Mouse (Mus musculus) forebrain, embryonic 15.5 days (tissue): ENCODE measurements at regions not wholly inside any gene's neighbourhood (a gene's known extent, or its start where the extent isn't known, plus 50 kb on each side); places are given as distances from the start of the nearest gene placed in this dataset.
A peak's percentile ranks its signal among the peaks of the same experiment; 100 is the strongest.

ENCODE experiments used
- ATAC-seq: fragments of 200-750 bp; cut with Nextera tagmentation; replicated peaks from 2 replicates; pipeline ENCODE4 v1.8.0; 2017; ENCODE audit warnings: mild to moderate bottlenecking, moderate TSS enrichment, moderate library complexity
- H3K27ac ChIP-seq: fragments of 300-500 bp; sonication (generic); replicated peaks from 2 replicates; pipeline ENCODE4 v1.5.1; 2015; ENCODE audit warnings: mild to moderate bottlenecking, inconsistent platforms
- H3K27me3 ChIP-seq: fragments of 300-500 bp; sonication (generic); 2 replicates; pipeline ENCODE4 v1.6.1; 2015; ENCODE audit warnings: inconsistent platforms
- H3K36me3 ChIP-seq: fragments of 300-500 bp; sonication (generic); 2 replicates; pipeline ENCODE4 v1.6.1; 2015; ENCODE audit warnings: mild to moderate bottlenecking, inconsistent platforms
- H3K4me1 ChIP-seq: fragments of 300-500 bp; sonication (generic); 2 replicates; pipeline ENCODE4 v1.6.1; 2015; ENCODE audit warnings: inconsistent platforms
- H3K4me2 ChIP-seq: fragments of 300-500 bp; sonication (generic); replicated peaks from 2 replicates; pipeline ENCODE4 v1.6.1; 2015; ENCODE audit warnings: mild to moderate bottlenecking, inconsistent platforms
- H3K4me3 ChIP-seq: fragments of 300-500 bp; sonication (generic); 2 replicates; pipeline ENCODE4 v1.5.1; 2015; ENCODE audit warnings: mild to moderate bottlenecking, inconsistent platforms
- H3K9ac ChIP-seq: fragments of 300-500 bp; sonication (generic); replicated peaks from 2 replicates; pipeline ENCODE4 v1.6.1; 2015; ENCODE audit warnings: mild to moderate bottlenecking, inconsistent platforms
- H3K9me3 ChIP-seq: fragments of 300-500 bp; sonication (generic); 2 replicates; pipeline ENCODE4 v1.6.1; 2016; ENCODE audit warnings: inconsistent platforms
- WGBS: fragments of 180-500 bp; shearing (Covaris S2); methylation state at CpG from one replicate; pipeline ENCODE4 v1.1.7; 2015; ENCODE audit warnings: mixed read lengths; 5-methylcytosine and 5-hydroxymethylcytosine counted together

DNA sequence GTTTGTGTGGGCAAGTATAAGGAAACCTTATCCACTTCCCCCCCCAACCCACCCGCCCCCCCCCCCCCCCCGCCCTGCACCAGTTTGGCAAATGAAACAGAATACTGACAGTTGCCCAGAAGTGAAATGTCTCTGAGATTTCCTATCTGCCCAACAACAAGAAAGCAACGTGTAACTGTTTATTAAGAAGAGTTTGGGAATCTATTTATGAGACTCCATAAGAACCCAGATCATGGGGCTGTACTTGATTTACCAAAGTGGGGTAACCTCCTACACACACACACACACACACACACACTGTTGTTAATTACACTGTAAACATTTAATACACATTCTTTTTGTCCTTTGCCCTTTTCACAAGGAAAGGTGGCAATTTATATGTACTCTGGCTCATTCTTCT, 165.6 kb upstream of the Tmem161b start:
- H3K4me2 ChIP-seq: peak overlapping the region; percentile 30
- no peak for ATAC-seq
- WGBS: 12% methylated on average over 3 of the region's 3 CpGs

DNA sequence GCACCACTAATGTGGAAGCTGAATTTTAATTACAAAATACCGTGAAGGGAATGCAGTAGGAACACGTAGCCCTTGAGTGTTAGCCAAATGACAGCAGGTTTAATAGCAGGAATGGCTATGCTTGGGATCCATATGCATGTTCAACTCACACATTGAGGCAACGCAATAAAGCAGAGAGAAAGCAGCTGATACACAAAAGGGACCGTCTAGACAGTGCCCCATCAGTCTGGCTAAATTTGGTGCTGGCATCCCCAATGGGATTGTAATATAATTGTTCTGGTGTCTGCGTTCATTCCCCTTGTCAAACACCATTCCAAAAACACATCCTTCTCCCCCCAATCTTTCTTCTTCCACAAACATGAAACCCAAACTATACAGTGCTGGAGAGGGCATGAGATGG, 165.1 kb upstream of the Tmem161b start:
- Histone ChIP-seq H3K9ac (peak overlapping the region; percentile 35), H3K9me3 (no peaks in the 10 kb centered on the region), H3K4me3 (no peak overlapping the region; the same call in 1 of the 2 replicates), H3K36me3 (no peaks in the 10 kb centered on the region), H3K4me2 (peak overlapping the region; percentile 30), H3K27ac (peak overlapping the region; percentile 96), H3K27me3 (no peaks in the 10 kb centered on the region), H3K4me1 (peaks cover 55% of the 10 kb centered on the region)
- 6% methylated on average over 5 of the region's 5 CpGs for WGBS
- peak; percentile 71 for ATAC-seq

More for the DNA sequence above, 165.6 kb upstream of the Tmem161b start:
- no peaks in the 10 kb centered on the region for H3K36me3 ChIP-seq
- peak overlapping the region; percentile 35 for H3K9ac ChIP-seq
- H3K4me1 ChIP-seq: peaks cover 50% of the 10 kb centered on the region
- peak overlapping the region; percentile 96 for H3K27ac ChIP-seq
- H3K27me3 ChIP-seq: no peaks in the 10 kb centered on the region
- no peaks in the 10 kb centered on the region for H3K9me3 ChIP-seq
- H3K4me3 ChIP-seq: no peak overlapping the region

DNA sequence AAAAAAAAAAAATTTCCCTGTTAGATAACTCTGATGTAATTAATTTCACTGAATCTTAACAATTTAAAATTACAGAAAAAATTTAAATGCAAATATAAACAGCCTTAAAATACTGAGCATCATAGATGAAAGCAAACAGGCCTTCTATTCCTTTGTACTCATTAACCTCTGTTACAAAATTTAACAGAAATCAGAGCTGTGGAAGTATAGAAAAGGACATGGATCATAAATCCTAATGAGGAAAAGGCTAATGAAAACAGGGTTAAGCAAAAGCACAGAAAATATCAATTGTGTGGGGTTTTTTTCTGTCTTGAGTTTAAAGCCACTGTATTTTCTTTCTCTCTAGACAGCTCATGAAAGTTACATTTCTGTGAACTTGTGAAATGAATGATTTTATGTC, 164.6 kb upstream of the Tmem161b start:
- H3K27ac ChIP-seq: peak overlapping the region; percentile 96
- H3K4me1 ChIP-seq: peaks cover 58% of the 10 kb centered on the region
- H3K27me3 ChIP-seq: no peaks in the 10 kb centered on the region
- H3K4me3 ChIP-seq: no peak overlapping the region
- H3K9me3 ChIP-seq: no peaks in the 10 kb centered on the region
- peak overlapping the region; percentile 35 for H3K9ac ChIP-seq
- peak overlapping the region; percentile 30 for H3K4me2 ChIP-seq
- no peak for ATAC-seq
- H3K36me3 ChIP-seq: no peaks in the 10 kb centered on the region

DNA sequence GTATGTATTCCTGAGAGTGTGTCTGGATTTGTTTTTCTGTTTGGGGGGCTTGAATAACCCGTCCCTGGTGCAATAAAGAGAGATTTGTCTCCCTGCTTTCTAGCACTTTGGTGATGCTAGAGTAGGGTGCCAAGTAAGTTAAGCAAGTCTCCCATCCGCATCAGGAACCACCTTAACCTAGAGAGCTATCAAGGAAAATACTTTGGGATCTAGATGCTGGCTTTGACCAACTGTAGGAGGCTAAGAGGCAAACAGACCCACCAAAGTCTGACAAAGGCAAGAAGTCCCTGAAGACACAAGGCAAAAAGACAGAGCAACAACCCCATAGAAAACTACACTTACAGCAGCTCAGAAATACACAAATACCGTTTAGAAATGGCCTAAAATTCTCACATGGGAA, 163.8 kb upstream of the Tmem161b start:
- Histone ChIP-seq H3K4me3 (peak overlapping the region; percentile 18), H3K9ac (peak overlapping the region; percentile 61), H3K4me1 (peaks cover 59% of the 10 kb centered on the region), H3K36me3 (no peaks in the 10 kb centered on the region), H3K4me2 (peak overlapping the region; percentile 61), H3K27ac (peak overlapping the region; percentile 99), H3K27me3 (no peaks in the 10 kb centered on the region), H3K9me3 (no peaks in the 10 kb centered on the region)
- no peak for ATAC-seq
- 14% methylated on average over 3 of the region's 3 CpGs for WGBS

DNA sequence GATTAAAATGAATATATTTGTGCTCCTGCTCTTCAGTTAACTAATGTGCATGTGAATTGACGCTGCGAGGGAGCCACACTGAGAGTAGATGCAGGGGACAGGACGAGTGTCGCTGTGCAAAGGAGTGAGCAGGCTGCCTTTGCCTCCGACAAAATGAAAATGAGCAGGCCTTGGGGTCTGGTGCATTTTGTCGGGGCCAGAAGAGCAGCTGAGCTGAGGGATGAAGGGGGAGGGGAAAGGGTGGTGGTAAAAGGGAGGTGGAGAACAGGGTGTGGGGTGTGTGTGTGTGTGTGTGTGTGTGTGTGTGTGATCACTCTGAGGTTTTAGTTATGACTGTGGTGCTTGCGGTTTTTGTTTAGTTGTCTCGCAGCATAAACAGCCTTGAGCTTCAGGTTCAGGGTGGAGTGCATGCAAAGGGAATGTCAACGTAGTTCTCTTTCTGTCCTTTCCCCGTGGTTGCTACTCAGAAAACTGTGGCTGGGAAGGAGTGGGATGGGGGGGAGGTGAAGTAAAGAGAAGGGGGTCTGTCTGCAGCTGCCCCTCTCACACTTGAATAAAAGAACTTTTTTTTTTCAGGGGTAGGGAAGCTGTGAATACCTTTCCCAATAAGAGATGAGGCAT, 163.0 kb upstream of the Tmem161b start:
- ATAC-seq: peak; percentile 73

DNA sequence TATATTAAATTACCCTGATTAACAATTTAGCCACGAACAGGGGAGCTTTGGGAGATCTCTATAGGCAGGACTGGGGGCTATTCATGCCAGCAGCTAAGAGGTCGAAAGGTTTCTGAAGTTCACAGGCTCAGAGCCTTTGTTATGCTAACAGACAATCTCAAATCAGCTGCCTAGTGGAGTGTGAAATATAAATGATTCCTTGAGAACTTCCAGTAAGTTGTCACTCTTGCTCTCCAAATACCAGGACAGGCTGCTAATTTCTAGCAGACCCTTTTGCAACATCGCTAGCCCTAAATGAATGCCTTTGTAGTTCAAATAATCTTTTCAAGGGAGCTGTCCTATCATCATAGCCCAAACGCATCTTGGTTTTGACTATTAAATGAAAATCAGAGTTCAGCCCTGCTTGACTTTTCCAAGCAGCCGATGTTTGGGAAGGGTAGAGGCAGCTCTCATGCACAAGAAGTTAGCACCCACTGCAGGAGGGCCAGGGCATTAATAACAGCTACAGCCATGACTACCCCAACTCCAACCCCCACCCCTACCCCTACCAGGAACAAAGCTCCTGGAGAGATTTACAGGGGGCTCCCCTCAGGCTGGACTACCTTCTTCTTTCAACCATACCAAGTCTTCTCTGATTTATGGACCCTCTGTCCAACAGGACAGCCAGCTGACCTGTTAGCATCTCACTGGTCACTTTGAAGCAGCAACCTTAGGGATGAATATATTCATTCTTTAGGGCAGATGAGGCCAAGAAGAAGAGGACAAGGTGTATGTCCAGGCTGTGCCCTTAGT, 162.2 kb upstream of the Tmem161b start:
- WGBS: 4% methylated on average over 5 of the region's 5 CpGs
- H3K9me3 ChIP-seq: no peaks in the 10 kb centered on the region
- peak; percentile 62 for ATAC-seq
- no peaks in the 10 kb centered on the region for H3K36me3 ChIP-seq
- H3K4me2 ChIP-seq: peak overlapping the region; percentile 61
- peak overlapping the region; percentile 99 for H3K27ac ChIP-seq
- peak overlapping the region; percentile 27 for H3K4me3 ChIP-seq
- H3K4me1 ChIP-seq: peaks cover 59% of the 10 kb centered on the region
- H3K9ac ChIP-seq: peak overlapping the region; percentile 53
- no peaks in the 10 kb centered on the region for H3K27me3 ChIP-seq

More for the DNA sequence above, 163.0 kb upstream of the Tmem161b start:
- WGBS: 4% methylated on average over 10 of the region's 10 CpGs
- peaks cover 58% of the 10 kb centered on the region for H3K4me1 ChIP-seq
- H3K36me3 ChIP-seq: no peaks in the 10 kb centered on the region
- no peaks in the 10 kb centered on the region for H3K27me3 ChIP-seq
- H3K9me3 ChIP-seq: no peaks in the 10 kb centered on the region
- H3K4me3 ChIP-seq: peak overlapping the region; percentile 27
- H3K4me2 ChIP-seq: peak overlapping the region; percentile 61
- peak overlapping the region; percentile 53 for H3K9ac ChIP-seq
- peak overlapping the region; percentile 99 for H3K27ac ChIP-seq

DNA sequence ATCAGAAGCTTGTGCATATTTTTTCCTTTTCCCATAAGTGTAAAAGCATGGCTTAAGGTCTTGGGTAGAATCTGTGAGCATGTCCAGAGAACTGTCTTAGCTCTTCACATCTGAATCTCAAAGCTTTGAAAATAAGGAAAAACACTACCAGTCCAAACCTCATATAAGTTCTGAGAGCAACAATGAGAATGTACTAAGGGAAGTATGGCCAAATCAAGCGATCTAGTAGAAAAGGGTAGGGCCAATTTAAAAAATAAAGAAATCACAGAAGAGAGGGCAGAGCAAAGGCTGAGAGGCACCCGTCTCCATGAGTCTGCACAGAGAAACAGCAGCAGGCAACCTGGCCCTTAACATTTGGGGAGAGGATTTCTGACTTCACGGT, 161.7 kb upstream of the Tmem161b start:
- H3K9me3 ChIP-seq: no peaks in the 10 kb centered on the region
- peak overlapping the region; percentile 27 for H3K4me3 ChIP-seq
- peaks cover 57% of the 10 kb centered on the region for H3K4me1 ChIP-seq
- no peaks in the 10 kb centered on the region for H3K36me3 ChIP-seq
- WGBS: 18% methylated on average over 3 of the region's 3 CpGs
- peak overlapping the region; percentile 99 for H3K27ac ChIP-seq
- H3K9ac ChIP-seq: peak overlapping the region; percentile 53
- H3K27me3 ChIP-seq: no peaks in the 10 kb centered on the region
- no peak for ATAC-seq
- H3K4me2 ChIP-seq: peak overlapping the region; percentile 61

DNA sequence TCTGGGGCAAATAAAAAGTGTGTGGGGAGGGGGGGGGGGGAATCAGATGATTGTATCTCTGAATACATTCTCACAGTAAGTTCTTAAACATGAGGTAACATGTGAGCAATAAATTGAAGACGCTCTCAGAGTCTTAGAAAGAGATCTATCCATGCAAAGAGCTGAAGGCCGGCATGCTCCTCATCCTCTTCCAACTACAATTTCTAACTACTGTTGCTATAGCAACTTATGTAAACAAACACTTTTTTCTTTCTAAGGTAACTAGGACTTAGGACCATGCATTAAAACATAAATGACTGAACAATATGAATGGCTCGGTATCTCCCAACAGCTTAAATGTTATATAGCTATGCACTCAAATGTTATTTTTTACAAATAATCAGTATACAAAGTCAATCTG, 161.2 kb upstream of the Tmem161b start:
- H3K36me3 ChIP-seq: no peaks in the 10 kb centered on the region
- peaks cover 61% of the 10 kb centered on the region for H3K4me1 ChIP-seq
- H3K4me3 ChIP-seq: peak overlapping the region; percentile 27
- H3K9me3 ChIP-seq: no peaks in the 10 kb centered on the region
- H3K27me3 ChIP-seq: no peaks in the 10 kb centered on the region
- ATAC-seq: no peak
- H3K4me2 ChIP-seq: peak overlapping the region; percentile 61
- peak overlapping the region; percentile 53; the same call in 1 of the 2 replicates for H3K9ac ChIP-seq
- peak overlapping the region; percentile 99 for H3K27ac ChIP-seq
- 19% methylated on average over 3 of the region's 3 CpGs for WGBS

DNA sequence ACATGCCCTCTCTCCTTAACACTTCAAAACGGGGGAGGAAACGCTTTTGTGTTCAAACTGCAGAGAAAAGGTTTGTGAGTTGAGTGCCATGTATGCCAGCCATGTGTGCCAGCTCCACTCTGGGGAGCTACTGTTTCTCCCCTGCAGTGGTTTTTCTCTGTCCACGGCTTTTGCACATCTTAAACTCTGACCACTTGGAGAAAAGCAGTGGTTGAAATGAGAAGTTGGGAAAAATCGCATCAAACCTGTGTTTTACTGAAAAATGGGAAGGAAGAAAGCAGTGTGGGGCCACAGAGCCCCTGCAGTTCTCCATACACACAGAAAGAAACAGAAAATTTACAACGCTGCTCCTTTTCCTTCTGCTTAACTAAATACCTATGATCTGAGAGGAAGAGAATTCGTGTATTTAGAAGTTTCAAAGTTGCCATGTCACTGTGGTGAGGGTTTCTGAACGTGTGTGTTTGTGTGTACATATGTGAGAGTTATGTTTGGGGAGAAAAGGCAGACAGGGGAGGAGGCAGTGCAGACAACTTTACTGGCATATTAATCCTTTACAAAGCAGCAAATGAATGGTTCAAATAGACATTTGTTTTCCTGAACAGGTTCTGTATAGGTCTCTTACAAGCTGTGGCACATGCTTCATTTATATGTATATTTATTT, 160.1 kb upstream of the Tmem161b start:
- peak overlapping the region; percentile 38 for H3K4me3 ChIP-seq
- peak overlapping the region; percentile 61 for H3K4me2 ChIP-seq
- peak overlapping the region; percentile 76 for H3K9ac ChIP-seq
- H3K4me1 ChIP-seq: peaks cover 65% of the 10 kb centered on the region
- peak overlapping the region; percentile 99 for H3K27ac ChIP-seq
- no peak for ATAC-seq
- H3K36me3 ChIP-seq: no peaks in the 10 kb centered on the region
- H3K27me3 ChIP-seq: no peaks in the 10 kb centered on the region
- 5% methylated on average over 7 of the region's 7 CpGs for WGBS
- no peaks in the 10 kb centered on the region for H3K9me3 ChIP-seq

DNA sequence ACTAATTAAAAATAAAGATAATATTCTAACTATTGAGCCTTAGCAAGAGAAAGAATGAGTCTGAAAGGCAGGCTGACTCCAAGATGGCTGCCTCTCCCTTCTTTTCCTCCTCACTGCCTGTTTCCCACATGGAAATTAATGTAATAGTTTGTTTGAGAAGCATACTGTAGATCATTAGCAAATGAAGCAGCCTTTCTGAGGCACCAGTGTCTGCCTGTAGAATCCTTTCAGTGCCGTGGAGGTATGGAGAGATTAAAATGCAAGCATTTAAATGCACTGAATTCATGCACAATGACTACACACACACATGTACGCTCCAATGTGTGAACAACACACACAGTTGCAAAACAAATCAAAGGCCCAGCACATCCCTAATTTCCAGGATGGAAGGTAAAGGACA, 159.5 kb upstream of the Tmem161b start:
- Histone ChIP-seq H3K4me3 (peak overlapping the region; percentile 38), H3K9ac (peak overlapping the region; percentile 76), H3K36me3 (no peaks in the 10 kb centered on the region), H3K9me3 (no peaks in the 10 kb centered on the region), H3K27me3 (no peaks in the 10 kb centered on the region), H3K4me1 (peaks cover 67% of the 10 kb centered on the region), H3K27ac (peak overlapping the region; percentile 99), H3K4me2 (peak overlapping the region; percentile 61)
- ATAC-seq: peak; percentile 11; the same call in 1 of the 2 replicates
- 6% methylated on average over 2 of the region's 2 CpGs for WGBS

DNA sequence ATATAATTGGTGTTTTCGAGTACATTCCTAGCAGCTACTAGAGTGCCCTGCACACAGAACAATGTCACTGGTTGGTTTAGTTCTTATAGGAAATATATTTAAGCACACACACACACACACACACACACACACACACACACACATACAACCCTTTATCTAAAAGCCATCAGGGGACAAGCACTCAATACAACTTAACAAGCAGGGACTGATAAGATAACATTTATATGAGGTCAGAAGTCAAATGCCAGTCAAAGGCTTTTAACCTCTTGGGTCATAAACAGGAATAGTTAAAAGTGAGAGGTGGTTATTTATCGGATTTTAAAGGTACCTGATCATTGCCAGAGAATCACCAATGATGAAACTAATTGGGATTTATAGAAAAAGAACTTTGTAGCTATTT, 158.7 kb upstream of the Tmem161b start:
- 13% methylated on average over 2 of the region's 2 CpGs for WGBS
- Histone ChIP-seq H3K4me1 (peaks cover 63% of the 10 kb centered on the region), H3K9ac (peak overlapping the region; percentile 48), H3K9me3 (no peaks in the 10 kb centered on the region), H3K4me2 (peak overlapping the region; percentile 61), H3K27ac (peak overlapping the region; percentile 99), H3K36me3 (no peaks in the 10 kb centered on the region), H3K27me3 (no peaks in the 10 kb centered on the region), H3K4me3 (peak overlapping the region; percentile 38)
- no peak for ATAC-seq

DNA sequence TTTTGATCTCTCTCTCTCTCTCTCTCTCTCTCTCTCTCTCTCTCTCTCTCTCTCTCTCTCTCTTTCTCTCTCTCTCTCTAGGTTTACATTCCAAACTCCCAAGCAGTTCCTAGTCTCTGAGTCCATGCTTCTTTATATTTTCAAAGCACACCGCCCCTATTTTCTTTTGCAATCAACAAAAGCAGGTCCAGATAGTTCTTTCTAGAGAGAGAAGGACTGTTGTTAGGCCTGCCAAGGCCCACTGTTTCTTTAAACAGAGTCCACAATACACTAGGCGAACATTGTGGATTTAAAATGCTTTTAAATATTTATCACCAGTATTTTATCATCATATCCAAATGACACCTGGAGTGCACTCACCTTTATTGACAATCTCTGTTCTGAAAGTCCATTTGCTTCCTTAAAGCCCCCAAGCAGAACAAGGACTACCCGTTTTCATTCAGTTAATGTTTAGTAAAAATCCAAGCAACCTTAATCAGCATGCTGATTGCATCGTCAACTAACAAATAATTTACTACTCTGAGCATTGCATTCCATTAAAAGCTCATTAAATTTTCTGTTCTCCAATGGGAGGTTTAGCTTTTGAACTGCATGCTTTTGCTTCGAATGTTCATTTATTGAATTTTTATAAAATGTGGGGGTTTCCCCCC, 157.7 kb upstream of the Tmem161b start:
- peak overlapping the region; percentile 99 for H3K27ac ChIP-seq
- ATAC-seq: no peak
- H3K9me3 ChIP-seq: no peaks in the 10 kb centered on the region
- H3K4me1 ChIP-seq: peaks cover 65% of the 10 kb centered on the region
- WGBS: 9% methylated on average over 5 of the region's 5 CpGs
- H3K27me3 ChIP-seq: no peaks in the 10 kb centered on the region
- H3K9ac ChIP-seq: peak overlapping the region; percentile 59
- peak overlapping the region; percentile 61 for H3K4me2 ChIP-seq
- peak overlapping the region; percentile 38 for H3K4me3 ChIP-seq
- H3K36me3 ChIP-seq: no peaks in the 10 kb centered on the region
